Mouse (Mus musculus): ENCODE results near the gene Olfr716.
"Not testable (repeated sequence)": the region's sequence is repeated elsewhere in the genome, so short reads cannot be mapped to it uniquely, and the experiment has no call there.

Olfr716 gene

GRCm38 (mm10) chr7:107138027-107138426 lies at the start of gene Olfr716:
Gene Olfr716 (plus strand): TSS chr7:107138327.
- not testable (repeated sequence) for DNase-seq

GRCm38 (mm10) chr7:107092920-107093319 lies 45.2 kb upstream of the Olfr716 start, which contains the start of gene Olfr17:
Gene Olfr17 (plus strand): TSS chr7:107093220.
- DNase-seq: no peak

- not testable (repeated sequence) for DNase-seq
Measured at GRCm38 (mm10) chr7:107110269-107110668, 27.9 kb upstream of the Olfr716 start, which contains the start of gene Olfr715b. Gene Olfr715b (minus strand): TSS chr7:107110369.

- DNase-seq: not testable (repeated sequence)
Measured at GRCm38 (mm10) chr7:107130983-107131382, 7.1 kb upstream of the Olfr716 start, which contains the start of gene Olfr715. Gene Olfr715 (minus strand): TSS chr7:107131083.

GRCm38 (mm10) chr7:107166690-107167089 lies 28.6 kb downstream of the Olfr716 start, which contains the start of gene Nlrp14:
Gene Nlrp14 (plus strand): TSS chr7:107166990.
- DNase-seq: no peak

- no peak for DNase-seq
Measured at GRCm38 (mm10) chr7:107180406-107180805, 42.3 kb downstream of the Olfr716 start.

Data from lung, postnatal 14 days (tissue).